ENCODE assay signal across 8 mouse cellular contexts in the genomic region with DNA sequence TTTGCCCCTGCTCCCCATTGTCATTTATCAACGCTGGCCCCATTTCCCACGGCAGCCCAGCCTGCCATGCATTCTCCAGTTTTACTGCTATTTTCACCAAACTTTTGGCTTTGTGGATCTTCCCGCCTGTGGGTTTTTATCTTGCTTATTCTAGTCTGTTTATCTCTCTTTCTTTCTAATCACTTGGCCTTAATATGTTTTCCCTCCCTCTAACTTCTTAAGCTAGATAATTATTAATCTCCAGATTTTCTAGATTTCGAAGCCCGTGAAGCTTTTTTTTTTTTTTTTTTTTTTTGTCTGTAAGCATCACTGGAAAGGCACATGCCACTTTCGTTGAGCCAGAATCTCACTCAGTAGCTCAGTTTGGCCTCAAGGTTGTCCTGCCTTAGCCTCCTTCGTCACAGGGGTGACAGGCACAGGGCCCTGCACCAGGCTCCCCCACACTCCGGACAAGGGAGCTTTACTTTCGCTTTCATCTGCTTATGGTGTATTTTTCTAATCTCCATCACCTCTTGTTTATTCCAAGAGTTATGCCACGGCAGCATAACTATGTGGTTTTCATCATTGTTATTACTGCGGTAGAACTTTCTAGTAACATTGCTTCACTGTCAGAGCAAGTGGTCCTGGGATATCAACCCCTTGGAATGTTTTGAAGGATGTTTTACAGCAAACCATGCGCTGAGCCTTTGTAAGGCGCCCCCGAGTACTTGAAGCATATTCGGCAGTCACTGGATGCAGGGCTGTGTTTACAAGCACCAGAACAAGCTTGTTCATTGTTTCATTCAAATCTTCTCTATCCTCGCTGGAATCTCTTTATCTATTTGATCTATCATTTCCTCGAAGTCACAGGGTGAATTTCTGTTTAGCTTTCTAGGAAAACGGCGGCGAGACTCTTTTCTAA.
A peak's percentile ranks its signal among the peaks of the same experiment; 100 is the strongest.
DNase-seq lines count a peak whose midpoint lies in the region; ATAC-seq and TF ChIP-seq lines count a peak whose summit lies in the region.

No protein-coding gene starts in this region.

- ATAC-seq in heart, embryonic 14.5 days (ENCODE audit: insufficient number of reproducible peaks, insufficient read depth, low FRiP score, low read depth), result no peak
- no peak for ATAC-seq in heart, postnatal 0 days (ENCODE audit: insufficient read depth, low read depth)
- no peak for ATAC-seq in midbrain, embryonic 14.5 days (ENCODE audit: low FRiP score, low TSS enrichment)

- H3K4me3 ChIP-seq in heart, embryonic 14.5 days (ENCODE audit: control insufficient read depth in 1 of 2, insufficient read depth in 1 of 2, low read depth in 1 of 2, low read length in 2 of 2), result no peak overlapping the region
- 0 out of 2 replicates have a peak overlapping the region, but pooled peaks have one; percentile 15 for H3K4me3 ChIP-seq in heart, postnatal 0 days (ENCODE audit: low read depth, low read length)
- no peak overlapping the region for H3K4me3 ChIP-seq in midbrain, embryonic 14.5 days (replicated peaks; ENCODE audit: low read depth, low read length)

- no peak for TF ChIP-seq CTCF in heart, postnatal 0 days (IDR thresholded peaks at IDR 0.05; ENCODE audit: low read depth)

- H3K27ac ChIP-seq in heart, embryonic 14.5 days (replicated peaks in 1 of 2; ENCODE audit: control insufficient read depth in 1 of 2, insufficient read depth in 1 of 2, low read depth in 2 of 2, low read length in 2 of 2), result peak overlapping the region in 1 of 2 experiments; percentile 90; a peak in 1 of 4 replicates
- H3K27ac ChIP-seq in heart, postnatal 0 days (ENCODE audit: low read depth), result no peak overlapping the region
- H3K27ac ChIP-seq in midbrain, embryonic 14.5 days (replicated peaks; ENCODE audit: low read depth, low read length), result no peak overlapping the region

- no peak for TF ChIP-seq EP300 in heart, postnatal 0 days (IDR thresholded peaks at IDR 0.05; ENCODE audit: low read depth)

- H3K27me3 ChIP-seq in heart, embryonic 14.5 days (ENCODE audit: control insufficient read depth, insufficient read depth, low read length), result no peaks in the 10 kb centered on the region
- no peaks in the 10 kb centered on the region for H3K27me3 ChIP-seq in heart, postnatal 0 days (ENCODE audit: control insufficient read depth, insufficient read depth, low read length)
- H3K27me3 ChIP-seq in midbrain, embryonic 14.5 days (ENCODE audit: control insufficient read depth, insufficient read depth, low read length), result no peaks in the 10 kb centered on the region

- H3K36me3 ChIP-seq in heart, embryonic 14.5 days (ENCODE audit: control insufficient read depth, insufficient read depth, low read length), result no peaks in the 10 kb centered on the region
- H3K36me3 ChIP-seq in heart, postnatal 0 days (replicated peaks; ENCODE audit: control insufficient read depth, insufficient read depth, low read length), result peaks cover 6% of the 10 kb centered on the region; the same call in 1 of the 2 replicates
- H3K36me3 ChIP-seq in midbrain, embryonic 14.5 days (ENCODE audit: control insufficient read depth, insufficient read depth, low read length), result no peaks in the 10 kb centered on the region

- H3K9ac ChIP-seq in heart, embryonic 14.5 days (ENCODE audit: low read length), result peak overlapping the region; percentile 17; the same call in 1 of the 2 replicates
- H3K9ac ChIP-seq in heart, postnatal 0 days (replicated peaks; ENCODE audit: low read depth, low read length), result no peak overlapping the region
- no peak overlapping the region for H3K9ac ChIP-seq in midbrain, embryonic 14.5 days (replicated peaks; ENCODE audit: low read length)

- H3K9me3 ChIP-seq in heart, embryonic 14.5 days (ENCODE audit: control insufficient read depth, low read length), result no peaks in the 10 kb centered on the region
- H3K9me3 ChIP-seq in heart, postnatal 0 days (replicated peaks; ENCODE audit: control insufficient read depth, low read length), result no peaks in the 10 kb centered on the region
- H3K9me3 ChIP-seq in midbrain, embryonic 14.5 days (ENCODE audit: control insufficient read depth, low read length), result no peaks in the 10 kb centered on the region

- H3K4me1 ChIP-seq in heart, embryonic 14.5 days (ENCODE audit: control insufficient read depth in 2 of 2, insufficient read depth in 2 of 2, low read length in 2 of 2), result peaks cover 32 to 78% of the 10 kb centered on the region in 2 experiments
- H3K4me1 ChIP-seq in heart, postnatal 0 days (ENCODE audit: control insufficient read depth, insufficient read depth), result peaks cover 53% of the 10 kb centered on the region
- H3K4me1 ChIP-seq in midbrain, embryonic 14.5 days (ENCODE audit: control insufficient read depth, insufficient read depth, low read length), result no peaks in the 10 kb centered on the region

- H3K4me2 ChIP-seq in heart, embryonic 14.5 days (ENCODE audit: low read length), result peak overlapping the region; percentile 46
- H3K4me2 ChIP-seq in heart, postnatal 0 days (ENCODE audit: low read depth, low read length), result peak overlapping the region; percentile 43; the same call in 1 of the 2 replicates
- no peak overlapping the region for H3K4me2 ChIP-seq in midbrain, embryonic 14.5 days (ENCODE audit: low read length)

- WGBS in heart, embryonic 14.5 days, result 52% methylated on average over 20 of the region's 20 CpGs
- 52% methylated on average over 20 of the region's 20 CpGs for WGBS in heart, postnatal 0 days
- WGBS in midbrain, embryonic 14.5 days, result 71% methylated on average over 20 of the region's 20 CpGs

- DNase-seq in heart, adult 8-10 months (ENCODE audit: low spot score), result no peak
- peak; percentile 6 for DNase-seq in MEL-GATA-1-ER (ENCODE audit: extremely low read depth, low read depth)
- DNase-seq in heart, postnatal 0 days (ENCODE audit: low spot score), result no peak
- DNase-seq in lung, postnatal 10 days, result peak; percentile 40
- DNase-seq in left cerebral cortex, adult 11 months (ENCODE audit: low spot score), result no peak
- no peak for DNase-seq in midbrain, embryonic 14.5 days
- DNase-seq in spleen, postnatal 36 days (ENCODE audit: low spot score in 2 of 2), result no peak

Comparison
In these comparisons a context has a peak if more than half of its experiments do, and no peak if none do; other contexts are left out.
1. DNase-seq: peak in MEL-GATA-1-ER (single experiment) and lung, postnatal 10 days (single experiment); none in heart, adult 8-10 months (single experiment), heart, postnatal 0 days (single experiment), left cerebral cortex, adult 11 months (single experiment), midbrain, embryonic 14.5 days (single experiment) and spleen, postnatal 36 days (0 of 2).